In genomic region chr16:59477955-59478354, GRCm38 (mm10) we compare ENCODE assay signal across 19 mouse cellular contexts. TPM values are rescaled to one million over a fixed set of nuclear protein-coding genes. Genes with fewer than 3 reads are reported as not detected.
A peak's percentile ranks its signal among the peaks of the same experiment; 100 is the strongest.
DNase-seq lines count a peak whose midpoint lies in the region; ATAC-seq and TF ChIP-seq lines count a peak whose summit lies in the region.
"Had no signal": no experiment of that assay in that cellular context is flagged by ENCODE, and none has a peak within 500 bp of the region (broad histone marks: within the 10 kb centered on the region; RNA-seq: fewer than 3 reads in every experiment).

No protein-coding gene starts in this region.

- DNase-seq in heart, adult 11 months, result peak; percentile 45
- no peak for DNase-seq in heart, postnatal 14 days
- DNase-seq in G1E (ENCODE audit: low spot score) (no peak), MEL (ENCODE audit: low read depth, low spot score) (peak; percentile 56)
- DNase-seq in cerebellum, postnatal 25 days, result no peak
- DNase-seq: adrenal gland, adult 8-10 months; adrenal gland, postnatal 14 days; adrenal gland, postnatal 36 days; cerebellum, adult 11 months; cerebellum, adult 18-20 months; cerebellum, adult 8-10 months; cerebellum, adult 9-11 months; cerebellum, postnatal 14 days; forebrain, postnatal 0 days had no signal

- H3K4me3 ChIP-seq in G1E (ENCODE audit: low read depth, low read length) (no peak overlapping the region), MEL (ENCODE audit: control insufficient read depth in 1 of 2, insufficient read depth in 1 of 2, low read depth in 2 of 2, low read length in 2 of 2) (no peak overlapping the region)
- H3K4me3 ChIP-seq: embryonic facial prominence, embryonic 10.5 days; embryonic facial prominence, embryonic 12.5 days; forebrain, embryonic 12.5 days had no signal

- intact Hi-C loops in heart, postnatal 14 days (cut with DNase I), result loop anchor here (5.0 kb wide), 1 partner anchor 124 kb away; the partner anchor contains the start of gene Crybg3

- H3K9me3 ChIP-seq in G1E (replicated peaks) (no peaks in the 10 kb centered on the region), MEL (replicated peaks; ENCODE audit: insufficient read depth, low read length) (no peaks in the 10 kb centered on the region)
- H3K9me3 ChIP-seq: embryonic facial prominence, embryonic 10.5 days; embryonic facial prominence, embryonic 12.5 days; forebrain, embryonic 12.5 days had no signal

- TF ChIP-seq POLR2A in MEL (IDR thresholded peaks at IDR 0.05; ENCODE audit: control insufficient read depth in 1 of 2, insufficient read depth in 1 of 2, low read depth in 1 of 2, low read length in 2 of 2, poor library complexity in 1 of 2), result no peak

- peaks cover 89% of the 10 kb centered on the region for H3K36me3 ChIP-seq in G1E (replicated peaks)
- peaks cover 8 to 17% of the 10 kb centered on the region in 2 experiments for H3K36me3 ChIP-seq in MEL (ENCODE audit: control insufficient read depth in 1 of 2, insufficient read depth in 2 of 2, low read length in 2 of 2)

- H3K27ac ChIP-seq in MEL (ENCODE audit: control insufficient read depth, low read depth, low read length), result no peak overlapping the region
- H3K27ac ChIP-seq: embryonic facial prominence, embryonic 10.5 days; embryonic facial prominence, embryonic 12.5 days; forebrain, embryonic 12.5 days had no signal

- no peak for TF ChIP-seq RAD21 in MEL (IDR thresholded peaks at IDR 0.05; ENCODE audit: low read depth, low read length)

- H3K79me2 ChIP-seq in MEL (ENCODE audit: control insufficient read depth, insufficient read depth, low read length, poor library complexity), result peaks cover 9% of the 10 kb centered on the region

- TF ChIP-seq EP300 in MEL (IDR thresholded peaks at IDR 0.05; ENCODE audit: low read depth in 1 of 2, low read length in 2 of 2), result peak; percentile 33 to 69; a peak in 3 of 4 replicates

- no peak overlapping the region for H3K9ac ChIP-seq in MEL (ENCODE audit: control insufficient read depth, low read depth, low read length, poor library complexity, severe bottlenecking)
- H3K9ac ChIP-seq: embryonic facial prominence, embryonic 12.5 days; forebrain, embryonic 12.5 days; forebrain, postnatal 0 days had no signal

- H3K4me1 ChIP-seq in G1E (ENCODE audit: insufficient read depth, low read depth, low read length) (peaks cover 22% of the 10 kb centered on the region), MEL (ENCODE audit: control insufficient read depth in 1 of 2, insufficient read depth in 2 of 2, low read length in 2 of 2) (peaks cover 0 to 4% of the 10 kb centered on the region in 2 experiments; a peak in 1 of 4 replicates)
- H3K4me1 ChIP-seq: embryonic facial prominence, embryonic 12.5 days; forebrain, embryonic 12.5 days had no signal

- TF ChIP-seq CTCF in G1E (IDR thresholded peaks at IDR 0.05; ENCODE audit: low read depth, low read length) (no peak), MEL (IDR thresholded peaks at IDR 0.05 in 2 of 3, conservative IDR thresholded peaks at IDR 0.05 in 1 of 3; ENCODE audit: control insufficient read depth in 1 of 3, insufficient read depth in 1 of 3, low read depth in 2 of 3, low read length in 3 of 3, poor library complexity in 1 of 3, severe bottlenecking in 1 of 3) (no peak)

- ATAC-seq in G1E (ENCODE audit: extremely low read depth, insufficient number of reproducible peaks, low FRiP score, poor library complexity, severe bottlenecking), result peak; percentile 62
- no peak for ATAC-seq in activated CD4-positive, CD25-positive, alpha-beta regulatory T cell, adult 4 months
- ATAC-seq: forebrain, embryonic 14.5 days; forebrain, postnatal 0 days had no signal

- H3K27me3 ChIP-seq in G1E (ENCODE audit: insufficient read depth, low read length) (no peaks in the 10 kb centered on the region), MEL (ENCODE audit: control insufficient read depth in 1 of 2, insufficient read depth in 2 of 2, low read length in 2 of 2) (no peaks in the 10 kb centered on the region)
- H3K27me3 ChIP-seq: embryonic facial prominence, embryonic 12.5 days; forebrain, embryonic 12.5 days had no signal

TF ChIP-seq in MEL, 35 proteins besides CTCF, POLR2A, EP300 and RAD21:
- peak; percentile 67 for TF ChIP-seq GATA1 (IDR thresholded peaks at IDR 0.05; ENCODE audit: low read depth, low read length)
- TF ChIP-seq TCF12 (IDR thresholded peaks at IDR 0.05; ENCODE audit: low read depth, low read length), result 0 out of 2 replicates have a peak, but pooled peaks have one; percentile 6
- TF ChIP-seq POLR2AphosphoS5 (IDR thresholded peaks at IDR 0.05; ENCODE audit: borderline replicate concordance, low read depth, low read length), result no peak
- TF ChIP-seq BHLHE40 (IDR thresholded peaks at IDR 0.05; ENCODE audit: borderline replicate concordance, low read depth, low read length), result no peak

RNA-seq across cellular contexts. Expression of gene Riox2, which starts 6.4 kb away (rescaled TPM):
- 10 to 100 TPM; 12.7 to 12.9 TPM for total RNA-seq in heart, postnatal 14 days (2021)
- total RNA-seq in G1E (2014; fragmentation: Nextera tagmentation), result 42.9 and 49.4 TPM in 2 replicates
- total RNA-seq in G1E (2017), result 48.8 and 55.1 TPM in 2 replicates
- polyA plus RNA-seq in G1E (2012), result 6.7 and 8.1 TPM in 2 replicates
- total RNA-seq in MEL (2012; rRNA removed), result 24.1 and 25.8 TPM in 2 replicates
- 10 to 100 TPM in 1 of 2 experiments, not detected in 1; 23.4 TPM for polyA plus RNA-seq in MEL (2012; ENCODE audit: insufficient read depth in 1 of 2, insufficient read length in 2 of 2, low read depth in 1 of 2, low replicate concordance in 2 of 2, missing spikeins in 1 of 2)
- polyA plus RNA-seq in activated CD4-positive, CD25-positive, alpha-beta regulatory T cell, adult 4 months (2017; shearing (Covaris generic)), result 10 to 100 TPM; 81.2 to 94.4 TPM

Comparison
In these comparisons a context has a peak if more than half of its experiments do, and no peak if none do; other contexts are left out.
1. DNase-seq: peak in heart, adult 11 months (single experiment) and MEL (single experiment); none in heart, postnatal 14 days (0 of 2), G1E (single experiment) and cerebellum, postnatal 25 days (0 of 2).